Mouse (Mus musculus) MEL (cell line): ENCODE results near the gene Pitpnc1. TPM values are rescaled to one million over a fixed set of nuclear protein-coding genes. Genes with fewer than 3 reads are reported as not detected.

Experiments
- DNase-seq: peaks from one replicate; pipeline ENCODE4 v3.0.0; 2011; ENCODE audit warnings: low read depth, low spot score
- H3K27ac ChIP-seq: 2 replicates; pipeline ENCODE4 v1.5.1; 2012; ENCODE audit warnings: low read depth, mild to moderate bottlenecking, control low read depth, low read length, moderate library complexity; ENCODE audit not compliant: control insufficient read depth
- H3K27me3 ChIP-seq, 2 experiments: fragments of 150-350 bp in 1 of 2; sonication (generic) in 1 of 2; 2 replicates each; pipeline ENCODE4 v1.6.1; 2012; ENCODE audit warnings: low read length in 2 of 2, mild to moderate bottlenecking in 2 of 2, improper control_type of control experiment in 1 of 2, moderate library complexity in 1 of 2; ENCODE audit not compliant: insufficient read depth in 2 of 2, control insufficient read depth in 1 of 2
- H3K36me3 ChIP-seq, 2 experiments: 2 replicates each; pipeline ENCODE4 v1.6.1; 2012 to 2014; ENCODE audit warnings: low read length in 2 of 2, improper control_type of control experiment in 1 of 2, inconsistent platforms in 1 of 2, mild to moderate bottlenecking in 1 of 2; ENCODE audit not compliant: insufficient read depth in 2 of 2, control insufficient read depth in 1 of 2
- H3K4me1 ChIP-seq, 2 experiments: fragments of 150-350 bp in 1 of 2; sonication (generic) in 1 of 2; 2 replicates each; pipeline ENCODE4 v1.6.1; 2012; ENCODE audit warnings: low read length in 2 of 2, improper control_type of control experiment in 1 of 2, mild to moderate bottlenecking in 1 of 2; ENCODE audit not compliant: insufficient read depth in 2 of 2, control insufficient read depth in 1 of 2
- H3K4me3 ChIP-seq, 2 experiments: fragments of 150-350 bp in 1 of 2; sonication (generic) in 1 of 2; 2 replicates each; pipeline ENCODE4 v1.5.1; 2012; ENCODE audit warnings: low read depth in 2 of 2, low read length in 2 of 2, mild to moderate bottlenecking in 2 of 2, moderate library complexity in 2 of 2, control low read depth in 1 of 2, improper control_type of control experiment in 1 of 2; ENCODE audit not compliant: control insufficient read depth in 1 of 2, insufficient read depth in 1 of 2
- H3K79me2 ChIP-seq: 2 replicates; pipeline ENCODE4 v1.6.1; 2012; ENCODE audit warnings: mild to moderate bottlenecking, low read length, moderate library complexity; ENCODE audit not compliant: control insufficient read depth, poor library complexity, insufficient read depth
- H3K9ac ChIP-seq: 2 replicates; pipeline ENCODE4 v1.6.1; 2012; ENCODE audit warnings: low read depth, mild to moderate bottlenecking, control low read depth, low read length, moderate library complexity; ENCODE audit not compliant: control insufficient read depth, poor library complexity, severe bottlenecking
- H3K9me3 ChIP-seq: fragments of 150-350 bp; sonication (generic); replicated peaks from 2 replicates; pipeline ENCODE4 v1.6.1; 2012; ENCODE audit warnings: mild to moderate bottlenecking, low read length, improper control_type of control experiment, moderate library complexity; ENCODE audit not compliant: insufficient read depth
- CHD2 ChIP-seq: IDR thresholded peaks from 2 replicates; pipeline ENCODE4 v1.6.1; 2011; ENCODE audit warnings: low read length, improper control_type of control experiment
- CTCF ChIP-seq, 3 experiments: IDR thresholded peaks in 2 of 3; conservative IDR thresholded peaks in 1 of 3; 2 replicates each; pipeline ENCODE4 v1.5.1; 2011 to 2012; ENCODE audit warnings: low read length in 3 of 3, low read depth in 2 of 3, mild to moderate bottlenecking in 2 of 3, improper control_type of control experiment in 1 of 3, inconsistent platforms in 1 of 3, mixed read lengths in 1 of 3, moderate library complexity in 1 of 3; ENCODE audit not compliant: control insufficient read depth in 1 of 3, insufficient read depth in 1 of 3, poor library complexity in 1 of 3, severe bottlenecking in 1 of 3
- E2F4 ChIP-seq: IDR thresholded peaks from 2 replicates; pipeline ENCODE4 v1.6.1; 2011; ENCODE audit warnings: low read depth, low read length, improper control_type of control experiment, borderline replicate concordance
- ETS1 ChIP-seq: IDR thresholded peaks from 2 replicates; pipeline ENCODE4 v1.6.1; 2012; ENCODE audit warnings: low read depth, mild to moderate bottlenecking, inconsistent platforms, low read length, improper control_type of control experiment, moderate library complexity
- HCFC1 ChIP-seq: IDR thresholded peaks from 2 replicates; pipeline ENCODE4 v1.6.1; 2012; ENCODE audit warnings: low read depth, mild to moderate bottlenecking, inconsistent platforms, low read length, improper control_type of control experiment, moderate library complexity
- KAT2A ChIP-seq: conservative IDR thresholded peaks from 2 replicates; pipeline ENCODE4 v1.6.1; 2012; ENCODE audit warnings: low read depth, low read length, improper control_type of control experiment, inconsistent platforms
- MAFK ChIP-seq: IDR thresholded peaks from 2 replicates; pipeline ENCODE4 v1.6.1; 2011; ENCODE audit warnings: low read depth, mild to moderate bottlenecking, low read length, improper control_type of control experiment, borderline replicate concordance
- MAX ChIP-seq: IDR thresholded peaks from 2 replicates; pipeline ENCODE4 v1.6.1; 2011; ENCODE audit warnings: low read length, improper control_type of control experiment
- MYB ChIP-seq: IDR thresholded peaks from 2 replicates; pipeline ENCODE4 v1.6.1; 2011; ENCODE audit warnings: mild to moderate bottlenecking, low read depth, low read length, improper control_type of control experiment
- NELFE ChIP-seq: IDR thresholded peaks from 2 replicates; pipeline ENCODE4 v1.6.1; 2011; ENCODE audit warnings: low read depth, low read length, improper control_type of control experiment
- NRF1 ChIP-seq: IDR thresholded peaks from 2 replicates; pipeline ENCODE4 v1.6.1; 2014; ENCODE audit warnings: low read depth, mild to moderate bottlenecking, inconsistent platforms, low read length, improper control_type of control experiment, moderate library complexity; ENCODE audit not compliant: poor library complexity, insufficient read depth, severe bottlenecking
- POLR2AphosphoS2 ChIP-seq: IDR thresholded peaks from 2 replicates; pipeline ENCODE4 v1.6.1; 2011; ENCODE audit warnings: low read length, improper control_type of control experiment
- POLR2AphosphoS5 ChIP-seq: IDR thresholded peaks from 2 replicates; pipeline ENCODE4 v1.6.1; 2012; ENCODE audit warnings: low read depth, borderline replicate concordance, mild to moderate bottlenecking, inconsistent platforms, low read length, moderate library complexity, mixed read lengths
- RAD21 ChIP-seq: IDR thresholded peaks from 2 replicates; pipeline ENCODE4 v1.6.1; 2011; ENCODE audit warnings: mild to moderate bottlenecking, low read depth, low read length, improper control_type of control experiment
- SMC3 ChIP-seq: IDR thresholded peaks from 2 replicates; pipeline ENCODE4 v1.6.1; 2011; ENCODE audit warnings: low read depth, low read length, improper control_type of control experiment
- TAL1 ChIP-seq: IDR thresholded peaks from 2 replicates; pipeline ENCODE4 v1.6.1; 2012; ENCODE audit warnings: mild to moderate bottlenecking, inconsistent platforms, low read length, moderate library complexity, mixed read lengths
- TBP ChIP-seq: IDR thresholded peaks from 2 replicates; pipeline ENCODE4 v1.8.0; 2011; ENCODE audit warnings: low read depth, low read length, improper control_type of control experiment
- USF1 ChIP-seq: IDR thresholded peaks from 2 replicates; pipeline ENCODE4 v1.6.1; 2014; ENCODE audit warnings: low read depth, mild to moderate bottlenecking, inconsistent platforms, low read length, improper control_type of control experiment, moderate library complexity
- ZMIZ1 ChIP-seq: IDR thresholded peaks from 2 replicates; pipeline ENCODE4 v1.6.1; 2012; ENCODE audit warnings: low read depth, mild to moderate bottlenecking, inconsistent platforms, low read length, improper control_type of control experiment, moderate library complexity
- ZNF384 ChIP-seq: IDR thresholded peaks from 2 replicates; pipeline ENCODE4 v1.6.1; 2012; ENCODE audit warnings: low read depth, mild to moderate bottlenecking, inconsistent platforms, low read length, improper control_type of control experiment
- polyA plus RNA-seq, 2 experiments: library from polyadenylated mRNA; stranded (reverse) in 1 of 2; unstranded in 1 of 2; fragments of >175 nt in 1 of 2; fragments of >200 nt in 1 of 2; gene quantifications; 2 replicates each; pipeline versions ENCODE4 v1.2.1 to v1.2.4; 2012; ENCODE audit warnings: low replicate concordance in 2 of 2, low read depth in 1 of 2; ENCODE audit not compliant: insufficient read length in 2 of 2, insufficient read depth in 1 of 2, missing spikeins in 1 of 2
- total RNA-seq: library from RNA; depleted of rRNA; stranded (reverse); fragments of 300-350 nt; gene quantifications from 2 replicates; pipeline ENCODE4 v1.2.3, GENCODE M21; 2012

The Pitpnc1 gene
- total and polyA plus RNA-seq, 3 experiments = 19.3 to 25.3 TPM; not detected in 1

DNA sequence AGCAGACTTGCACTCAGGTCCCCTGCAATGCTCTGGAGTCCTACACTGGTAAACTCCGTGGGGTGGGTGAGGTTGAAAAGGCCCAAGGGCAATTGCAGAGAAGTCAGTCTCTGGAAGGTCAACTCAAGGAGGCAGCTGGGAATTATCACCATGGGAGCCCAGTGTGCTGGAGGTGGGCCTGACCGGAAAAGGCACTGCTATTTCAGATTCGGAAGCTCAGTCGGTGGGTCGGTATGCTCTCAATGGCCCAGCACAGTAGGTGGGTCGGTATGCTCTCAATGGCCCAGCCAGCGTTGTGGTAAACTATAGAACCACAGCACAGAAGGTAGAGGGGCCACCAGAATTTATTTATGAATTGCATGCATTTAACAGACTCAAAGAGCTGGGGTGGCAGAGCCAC lies 117.9 kb downstream of the Pitpnc1 start:
- Histone ChIP-seq H3K9ac (no peak overlapping the region), H3K27ac (no peak overlapping the region)
- DNase-seq = no peak
- TF ChIP-seq SMC3 (no peak), USF1 (no peak), KAT2A (no peak), ETS1 (no peak), ZNF384 (no peak), MAFK (no peak), NRF1 (no peak), CHD2 (no peak), MAX (no peak), TBP (no peak), HCFC1 (no peak), POLR2AphosphoS2 (no peak), POLR2AphosphoS5 (no peak), MYB (no peak), TAL1 (no peak)
- TF ChIP-seq, all 39 proteins: peak for 0
- H3K9me3 ChIP-seq = no peaks in the 10 kb centered on the region
- no peaks in the 10 kb centered on the region for H3K27me3 ChIP-seq
- peaks cover 7 to 11% of the 10 kb centered on the region in 2 experiments for H3K4me1 ChIP-seq
- no peak overlapping the region for H3K4me3 ChIP-seq
- peaks cover 9 to 10% of the 10 kb centered on the region in 2 experiments for H3K36me3 ChIP-seq
- H3K79me2 ChIP-seq = peaks cover 5% of the 10 kb centered on the region

DNA sequence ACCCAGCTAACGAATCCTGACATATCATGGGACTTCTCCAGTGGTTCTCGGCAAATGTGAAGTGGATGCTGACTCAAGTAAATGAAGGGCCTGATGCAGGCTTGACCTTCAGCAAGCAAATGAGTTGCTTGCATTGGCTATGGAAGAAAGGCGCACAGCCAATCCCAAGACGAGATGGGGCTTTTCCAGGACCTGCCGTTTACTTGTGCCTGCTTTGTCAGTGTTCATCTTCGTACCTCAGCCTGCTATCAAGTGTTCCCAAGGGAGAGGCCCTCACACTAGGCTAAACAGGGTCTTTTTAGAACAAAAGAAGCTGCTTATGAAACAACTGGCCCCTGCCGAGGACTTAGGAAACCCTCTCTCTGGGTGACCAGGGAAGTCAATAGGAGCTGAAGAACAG lies 120.7 kb downstream of the Pitpnc1 start:
- no peak for DNase-seq
- no peak overlapping the region for H3K9ac ChIP-seq
- no peak overlapping the region for H3K27ac ChIP-seq
- peaks cover 9 to 16% of the 10 kb centered on the region in 2 experiments for H3K36me3 ChIP-seq
- no peak overlapping the region for H3K4me3 ChIP-seq
- H3K9me3 ChIP-seq = no peaks in the 10 kb centered on the region
- H3K79me2 ChIP-seq = peaks cover 19% of the 10 kb centered on the region
- H3K4me1 ChIP-seq = peaks cover 7 to 18% of the 10 kb centered on the region in 2 experiments
- TF ChIP-seq ETS1 (no peak), ZMIZ1 (no peak), E2F4 (no peak), CTCF (IDR thresholded peaks at IDR 0.05 in 2 of 3, conservative IDR thresholded peaks at IDR 0.05 in 1 of 3; ENCODE audit: control insufficient read depth in 1 of 3, insufficient read depth in 1 of 3, low read depth in 2 of 3, low read length in 3 of 3, poor library complexity in 1 of 3, severe bottlenecking in 1 of 3) (no peak), KAT2A (no peak), NELFE (no peak), USF1 (no peak), HCFC1 (no peak), RAD21 (no peak)
- TF ChIP-seq, all 39 proteins: peak for 0
- H3K27me3 ChIP-seq = no peaks in the 10 kb centered on the region
